Mouse (Mus musculus) lung, postnatal 36 days (tissue): ENCODE data around the gene Zscan4c.
"Not testable (repeated sequence)": the region's sequence is repeated elsewhere in the genome, so short reads cannot be mapped to it uniquely, and the experiment has no call there.

Experiments
- DNase-seq: peaks from one replicate; pipeline ENCODE4 v3.0.0; 2022; ENCODE audit warnings: mixed read lengths

The Zscan4c gene

GRCm38 (mm10) chr7:11005445-11005844 lies at the start of gene Zscan4c:
Gene Zscan4c, plus strand, starts transcription at chr7:11005745.
- not testable (repeated sequence) for DNase-seq
